Mouse (Mus musculus): ENCODE measurements at regions not wholly inside any gene's neighbourhood (a gene's known extent, or its start where the extent isn't known, plus 50 kb on each side); places are given as distances from the start of the nearest gene placed in this dataset.
A peak's percentile ranks its signal among the peaks of the same experiment; 100 is the strongest.

- ATAC-seq (replicated peaks; ENCODE audit: low FRiP score, low read depth): no peak
- Histone ChIP-seq H3K27ac (no peak overlapping the region), H3K4me1 (replicated peaks; ENCODE audit: insufficient read depth, low read length) (no peaks in the 10 kb centered on the region), H3K4me2 (ENCODE audit: low read length) (no peak overlapping the region), H3K27me3 (ENCODE audit: insufficient read depth, low read length) (no peaks in the 10 kb centered on the region), H3K9ac (ENCODE audit: low read depth, low read length) (no peak overlapping the region), H3K36me3 (ENCODE audit: insufficient read depth, low read length) (no peaks in the 10 kb centered on the region), H3K4me3 (replicated peaks; ENCODE audit: low read depth, low read length) (no peak overlapping the region), H3K9me3 (replicated peaks; ENCODE audit: low read length) (no peaks in the 10 kb centered on the region)
- no peak for DNase-seq (ENCODE audit: low spot score)
- WGBS: 53% methylated on average over 7 of the region's 7 CpGs
- no peak for TF ChIP-seq CTCF (IDR thresholded peaks at IDR 0.05; ENCODE audit: low read depth)
Measured at GRCm38 (mm10) chr3:149331251-149331960, 341.1 kb upstream of the Adgrl2 start.

DNA sequence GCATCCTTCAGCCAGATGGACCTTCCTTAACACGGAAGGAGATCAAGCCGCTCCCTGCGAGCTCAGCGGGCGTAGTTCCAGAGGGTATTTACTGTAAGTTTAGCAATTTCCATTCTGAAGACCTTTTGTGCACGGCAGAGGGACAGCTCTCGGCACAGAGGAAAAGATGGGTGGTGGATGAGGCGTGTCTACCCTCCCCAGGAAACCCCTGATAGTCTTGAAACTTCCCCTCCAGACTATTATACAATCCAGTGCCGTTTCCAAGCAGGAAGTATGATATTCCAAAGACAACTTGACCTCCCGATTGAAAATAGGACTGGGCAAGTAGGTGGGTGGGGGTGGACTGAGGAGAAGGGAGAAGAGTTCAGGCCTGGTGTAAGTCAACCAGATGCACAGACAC lies 340.4 kb upstream of the Adgrl2 start:
- Histone ChIP-seq H3K4me1 (replicated peaks; ENCODE audit: insufficient read depth, low read length) (no peaks in the 10 kb centered on the region), H3K27ac (no peak overlapping the region), H3K9ac (ENCODE audit: low read depth, low read length) (no peak overlapping the region), H3K36me3 (ENCODE audit: insufficient read depth, low read length) (no peaks in the 10 kb centered on the region), H3K9me3 (replicated peaks; ENCODE audit: low read length) (no peaks in the 10 kb centered on the region), H3K27me3 (ENCODE audit: insufficient read depth, low read length) (no peaks in the 10 kb centered on the region), H3K4me2 (ENCODE audit: low read length) (no peak overlapping the region), H3K4me3 (replicated peaks; ENCODE audit: low read depth, low read length) (no peak overlapping the region)
- no peak for TF ChIP-seq CTCF (IDR thresholded peaks at IDR 0.05; ENCODE audit: low read depth)
- ATAC-seq (replicated peaks; ENCODE audit: low FRiP score, low read depth) (no peak), DNase-seq (ENCODE audit: low spot score) (peak; percentile 54)
- 54% methylated on average over 10 of the region's 10 CpGs for WGBS

DNA sequence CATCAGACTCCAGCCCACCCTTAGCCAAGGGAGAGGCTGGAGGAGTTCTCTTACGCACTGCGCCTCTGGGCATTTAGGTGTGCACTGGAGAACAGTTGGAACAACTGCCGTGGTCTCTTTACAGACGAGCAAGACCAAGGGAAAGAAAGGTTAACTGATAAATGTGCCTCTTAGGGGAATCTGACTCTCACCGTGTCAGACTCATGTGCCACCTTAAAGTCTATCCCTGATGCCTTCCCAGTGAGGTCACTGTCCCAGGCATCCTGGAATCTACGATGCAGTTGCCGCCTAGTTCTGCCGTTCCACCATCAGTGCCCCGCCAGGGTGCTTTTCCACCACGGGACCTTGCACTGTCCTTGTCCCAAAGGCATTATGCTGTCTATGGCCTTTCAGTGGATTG lies 339.7 kb upstream of the Adgrl2 start:
- Histone ChIP-seq H3K4me3 (replicated peaks; ENCODE audit: low read depth, low read length) (no peak overlapping the region), H3K4me1 (replicated peaks; ENCODE audit: insufficient read depth, low read length) (no peaks in the 10 kb centered on the region), H3K27me3 (ENCODE audit: insufficient read depth, low read length) (no peaks in the 10 kb centered on the region), H3K27ac (no peak overlapping the region), H3K36me3 (ENCODE audit: insufficient read depth, low read length) (no peaks in the 10 kb centered on the region), H3K9ac (ENCODE audit: low read depth, low read length) (no peak overlapping the region), H3K4me2 (ENCODE audit: low read length) (no peak overlapping the region), H3K9me3 (replicated peaks; ENCODE audit: low read length) (no peaks in the 10 kb centered on the region)
- TF ChIP-seq CTCF (IDR thresholded peaks at IDR 0.05; ENCODE audit: low read depth): no peak
- DNase-seq (ENCODE audit: low spot score): no peak
- no peak for ATAC-seq (replicated peaks; ENCODE audit: low FRiP score, low read depth)
- WGBS: 88% methylated on average over 10 of the region's 10 CpGs

DNA sequence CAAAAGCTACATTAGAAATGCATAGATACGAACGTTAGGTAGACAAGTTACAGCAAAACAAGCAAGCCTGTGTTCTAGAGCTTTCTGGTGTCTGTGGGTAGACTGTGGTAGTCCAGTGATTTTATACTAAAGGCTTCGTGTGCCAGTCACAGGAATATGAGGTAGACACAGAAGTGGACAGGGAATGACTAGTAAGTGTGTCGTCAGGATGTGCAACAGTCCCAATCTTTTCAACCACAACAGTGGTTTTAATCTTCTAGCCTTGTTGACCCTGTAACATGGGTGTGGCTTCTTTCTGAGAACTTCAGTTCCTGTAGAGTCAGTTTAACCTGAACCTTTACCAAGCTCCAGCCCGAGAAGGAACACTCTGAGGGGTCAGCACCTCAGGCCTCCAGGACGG lies 339.3 kb upstream of the Adgrl2 start:
- Histone ChIP-seq H3K9me3 (replicated peaks; ENCODE audit: low read length) (no peaks in the 10 kb centered on the region), H3K4me1 (replicated peaks; ENCODE audit: insufficient read depth, low read length) (no peaks in the 10 kb centered on the region), H3K27me3 (ENCODE audit: insufficient read depth, low read length) (no peaks in the 10 kb centered on the region), H3K27ac (no peak overlapping the region), H3K4me2 (ENCODE audit: low read length) (no peak overlapping the region), H3K9ac (ENCODE audit: low read depth, low read length) (no peak overlapping the region), H3K36me3 (ENCODE audit: insufficient read depth, low read length) (no peaks in the 10 kb centered on the region), H3K4me3 (replicated peaks; ENCODE audit: low read depth, low read length) (no peak overlapping the region)
- DNase-seq (ENCODE audit: low spot score) (no peak), ATAC-seq (replicated peaks; ENCODE audit: low FRiP score, low read depth) (no peak)
- WGBS: 83% methylated on average over 6 of the region's 6 CpGs
- no peak for TF ChIP-seq CTCF (IDR thresholded peaks at IDR 0.05; ENCODE audit: low read depth)

- no peak overlapping the region for H3K4me2 ChIP-seq (ENCODE audit: low read length)
- H3K27ac ChIP-seq: no peak overlapping the region
- no peak overlapping the region for H3K9ac ChIP-seq (ENCODE audit: low read depth, low read length)
- no peaks in the 10 kb centered on the region for H3K36me3 ChIP-seq (ENCODE audit: insufficient read depth, low read length)
- TF ChIP-seq CTCF (IDR thresholded peaks at IDR 0.05; ENCODE audit: low read depth): no peak
- ATAC-seq (replicated peaks; ENCODE audit: low FRiP score, low read depth): no peak
- peak; percentile 83 for DNase-seq (ENCODE audit: low spot score)
- WGBS: 28% methylated on average over 5 of the region's 5 CpGs
- no peaks in the 10 kb centered on the region for H3K27me3 ChIP-seq (ENCODE audit: insufficient read depth, low read length)
- H3K4me3 ChIP-seq (replicated peaks; ENCODE audit: low read depth, low read length): no peak overlapping the region
- no peaks in the 10 kb centered on the region for H3K9me3 ChIP-seq (replicated peaks; ENCODE audit: low read length)
- no peaks in the 10 kb centered on the region for H3K4me1 ChIP-seq (replicated peaks; ENCODE audit: insufficient read depth, low read length)
Measured at GRCm38 (mm10) chr3:149326664-149327063, 336.3 kb upstream of the Adgrl2 start.

GRCm38 (mm10) chr3:149324088-149324487 lies 333.7 kb upstream of the Adgrl2 start:
- H3K27ac ChIP-seq: no peak overlapping the region
- H3K4me3 ChIP-seq (replicated peaks; ENCODE audit: low read depth, low read length): no peak overlapping the region
- no peak for TF ChIP-seq CTCF (IDR thresholded peaks at IDR 0.05; ENCODE audit: low read depth)
- no peaks in the 10 kb centered on the region for H3K36me3 ChIP-seq (ENCODE audit: insufficient read depth, low read length)
- H3K9me3 ChIP-seq (replicated peaks; ENCODE audit: low read length): no peaks in the 10 kb centered on the region
- WGBS: 74% methylated on average over 2 of the region's 2 CpGs
- no peak overlapping the region for H3K4me2 ChIP-seq (ENCODE audit: low read length)
- no peak for DNase-seq (ENCODE audit: low spot score)
- no peaks in the 10 kb centered on the region for H3K4me1 ChIP-seq (replicated peaks; ENCODE audit: insufficient read depth, low read length)
- no peak for ATAC-seq (replicated peaks; ENCODE audit: low FRiP score, low read depth)
- H3K9ac ChIP-seq (ENCODE audit: low read depth, low read length): no peak overlapping the region
- H3K27me3 ChIP-seq (ENCODE audit: insufficient read depth, low read length): no peaks in the 10 kb centered on the region

DNA sequence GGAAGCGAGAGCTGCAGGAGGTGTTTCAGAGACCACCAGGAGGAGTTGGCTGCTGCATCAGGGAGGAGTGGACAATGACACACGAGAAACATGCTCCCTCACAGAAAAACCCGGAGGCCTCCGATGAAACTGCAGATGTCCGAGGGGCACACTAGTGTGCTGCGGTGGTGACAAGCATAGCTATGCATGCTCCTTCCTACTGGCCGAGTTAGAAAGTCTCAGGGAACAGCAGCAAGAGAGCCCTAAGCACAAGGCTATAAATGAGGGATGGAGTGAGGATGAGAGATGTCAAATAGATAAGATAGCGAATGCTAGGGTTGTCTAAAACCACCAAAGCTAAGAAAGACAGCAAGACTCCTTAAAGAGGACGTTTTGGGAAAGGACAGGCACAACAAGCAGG lies 328.4 kb upstream of the Adgrl2 start:
- DNase-seq (ENCODE audit: low spot score) (no peak), ATAC-seq (replicated peaks; ENCODE audit: low FRiP score, low read depth) (no peak)
- no peaks in the 10 kb centered on the region for H3K27me3 ChIP-seq (ENCODE audit: insufficient read depth, low read length)
- no peak overlapping the region for H3K4me2 ChIP-seq (ENCODE audit: low read length)
- H3K27ac ChIP-seq: no peak overlapping the region
- H3K4me3 ChIP-seq (replicated peaks; ENCODE audit: low read depth, low read length): no peak overlapping the region
- no peak for TF ChIP-seq CTCF (IDR thresholded peaks at IDR 0.05; ENCODE audit: low read depth)
- no peak overlapping the region for H3K9ac ChIP-seq (ENCODE audit: low read depth, low read length)
- no peaks in the 10 kb centered on the region for H3K36me3 ChIP-seq (ENCODE audit: insufficient read depth, low read length)
- 57% methylated on average over 9 of the region's 9 CpGs for WGBS
- no peaks in the 10 kb centered on the region for H3K9me3 ChIP-seq (replicated peaks; ENCODE audit: low read length)
- no peaks in the 10 kb centered on the region for H3K4me1 ChIP-seq (replicated peaks; ENCODE audit: insufficient read depth, low read length)

Measured in kidney, postnatal 0 days (tissue).